Mouse (Mus musculus) spleen, postnatal 4 days (tissue): ENCODE results near the gene Apoa4.
A peak's percentile ranks its signal among the peaks of the same experiment; 100 is the strongest.

Experiments used
- DNase-seq, 2 experiments: peaks; one replicate each; pipeline ENCODE4 v3.0.0; 2022; ENCODE audit warnings: low spot score in 2 of 2

Gene Apoa4

DNA sequence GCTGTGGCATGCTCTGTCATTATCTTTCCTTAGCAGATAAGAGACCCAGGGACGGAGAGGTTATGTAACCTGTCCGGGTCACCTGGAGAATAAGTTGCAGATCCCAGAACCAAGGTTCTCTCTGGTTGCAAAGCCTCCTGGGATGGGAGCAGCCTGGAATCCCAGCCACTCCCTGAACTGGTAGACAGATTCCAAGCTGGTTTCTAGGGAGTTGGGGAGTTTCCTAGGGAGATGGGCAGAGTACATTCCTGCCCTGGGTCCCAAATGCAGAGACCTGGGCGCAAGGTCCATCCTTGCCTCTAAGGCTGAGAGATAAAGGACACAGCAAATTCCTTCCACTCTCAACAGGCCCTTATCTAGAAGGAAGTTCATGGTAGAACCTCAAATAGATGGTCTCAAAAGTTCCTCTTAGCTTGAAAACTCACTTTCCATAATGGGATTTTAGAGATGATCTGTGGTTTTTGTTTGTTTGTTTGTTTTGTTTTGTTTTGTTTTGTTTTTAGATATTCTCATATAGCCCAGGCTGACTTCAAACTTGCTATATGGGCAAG lies 13.4 kb upstream of the Apoa4 start:
- no peak for DNase-seq

DNA sequence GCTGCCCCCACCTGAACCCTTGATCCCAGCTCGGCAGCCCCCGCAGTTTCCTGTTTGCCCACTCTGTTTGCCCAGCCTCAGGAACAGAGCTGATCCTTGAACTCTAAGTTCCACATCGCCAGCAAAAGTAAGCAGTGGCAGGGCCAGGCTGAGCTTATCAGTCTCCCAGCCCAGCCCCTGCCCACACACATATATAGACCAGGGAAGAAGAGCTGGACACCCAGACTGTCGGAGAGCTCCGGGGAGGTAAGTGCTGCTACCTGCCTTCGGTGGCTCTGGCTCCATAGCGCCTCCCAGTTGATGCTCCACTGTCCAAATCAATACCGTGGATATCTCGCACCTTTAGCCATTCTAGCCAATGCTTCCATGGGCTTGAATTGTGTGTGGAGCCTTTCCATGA lies 12.0 kb upstream of the Apoa4 start, which contains the start of gene Apoa1:
Gene Apoa1 (plus strand): TSS at position 90 of the 400 bp plus-strand sequence.
- no peak for DNase-seq

DNA sequence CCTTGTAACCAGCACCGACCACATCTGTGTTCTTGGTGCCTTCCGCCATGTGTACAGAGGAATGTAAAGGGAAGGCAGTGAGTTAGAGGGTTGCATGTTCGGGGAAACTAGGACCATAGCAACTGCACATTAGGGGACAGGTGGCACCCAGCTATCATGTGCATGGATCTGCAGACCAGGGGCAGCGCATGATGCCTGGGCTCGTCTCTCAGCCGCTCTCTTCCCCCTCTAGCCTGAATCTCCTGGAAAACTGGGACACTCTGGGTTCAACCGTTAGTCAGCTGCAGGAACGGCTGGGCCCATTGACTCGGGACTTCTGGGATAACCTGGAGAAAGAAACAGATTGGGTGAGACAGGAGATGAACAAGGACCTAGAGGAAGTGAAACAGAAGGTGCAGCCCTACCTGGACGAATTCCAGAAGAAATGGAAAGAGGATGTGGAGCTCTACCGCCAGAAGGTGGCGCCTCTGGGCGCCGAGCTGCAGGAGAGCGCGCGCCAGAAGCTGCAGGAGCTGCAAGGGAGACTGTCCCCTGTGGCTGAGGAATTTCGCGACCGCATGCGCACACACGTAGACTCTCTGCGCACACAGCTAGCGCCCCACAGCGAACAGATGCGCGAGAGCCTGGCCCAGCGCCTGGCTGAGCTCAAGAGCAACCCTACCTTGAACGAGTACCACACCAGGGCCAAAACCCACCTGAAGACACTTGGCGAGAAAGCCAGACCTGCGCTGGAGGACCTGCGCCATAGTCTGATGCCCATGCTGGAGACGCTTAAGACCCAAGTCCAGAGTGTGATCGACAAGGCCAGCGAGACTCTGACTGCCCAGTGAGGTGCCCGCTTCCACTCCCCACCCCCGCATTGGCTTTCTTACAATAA lies 10.7 kb upstream of the Apoa4 start:
- DNase-seq = peak; percentile 51 to 71

DNA sequence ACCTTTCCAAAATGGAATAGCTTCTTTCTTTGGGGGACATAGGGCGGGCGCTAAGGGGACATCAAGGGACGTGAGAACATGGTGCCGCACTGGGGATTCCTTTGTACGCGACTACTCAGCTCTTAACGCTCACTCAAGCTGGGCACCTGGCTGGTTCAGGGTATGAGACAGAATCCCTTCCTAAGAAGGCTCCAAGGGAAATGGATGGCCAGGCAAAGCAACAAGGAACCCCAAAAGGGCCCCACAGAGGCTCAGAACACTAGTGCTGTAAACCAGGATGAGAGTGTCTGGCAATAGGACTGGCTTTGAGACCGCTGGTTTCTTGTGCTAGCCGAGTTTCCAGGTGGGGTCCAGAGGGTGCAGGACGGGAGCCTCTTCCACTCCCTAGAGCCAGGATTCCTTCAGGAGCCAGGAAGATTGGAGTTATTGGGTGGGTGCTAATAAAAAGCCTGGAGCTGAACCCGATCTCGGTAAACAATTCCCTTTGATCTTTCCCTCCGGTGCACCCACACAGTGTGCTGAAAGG lies 10.0 kb upstream of the Apoa4 start:
- DNase-seq = no peak

DNA sequence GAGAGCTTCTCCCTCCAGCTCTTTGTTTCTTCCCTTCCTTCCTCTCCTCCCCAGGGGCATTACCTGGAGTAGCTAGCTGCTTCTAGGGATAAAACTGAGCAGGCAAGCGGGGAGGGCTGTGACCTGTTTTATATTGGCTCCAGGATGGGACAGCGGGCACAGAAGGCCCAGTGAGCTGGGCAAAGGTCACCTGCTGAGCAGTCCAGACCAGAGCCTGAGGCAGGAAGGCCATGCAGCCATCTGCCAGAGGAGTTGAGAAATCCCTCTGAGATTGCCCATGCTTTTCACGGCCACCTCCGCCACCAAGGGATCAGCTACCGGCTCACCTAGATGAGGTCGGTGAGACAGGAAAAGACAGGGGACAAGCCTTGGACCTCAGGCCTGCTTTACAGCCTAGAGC lies 5.3 kb upstream of the Apoa4 start:
- no peak for DNase-seq

DNA sequence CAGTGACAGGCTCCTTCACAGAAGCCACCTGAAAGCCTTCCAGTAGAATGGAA lies 5.1 kb upstream of the Apoa4 start, which contains the start of gene Apoc3:
Gene Apoc3 (minus strand): TSS at position 41 of the 53 bp plus-strand sequence.
- DNase-seq = no peak

DNA sequence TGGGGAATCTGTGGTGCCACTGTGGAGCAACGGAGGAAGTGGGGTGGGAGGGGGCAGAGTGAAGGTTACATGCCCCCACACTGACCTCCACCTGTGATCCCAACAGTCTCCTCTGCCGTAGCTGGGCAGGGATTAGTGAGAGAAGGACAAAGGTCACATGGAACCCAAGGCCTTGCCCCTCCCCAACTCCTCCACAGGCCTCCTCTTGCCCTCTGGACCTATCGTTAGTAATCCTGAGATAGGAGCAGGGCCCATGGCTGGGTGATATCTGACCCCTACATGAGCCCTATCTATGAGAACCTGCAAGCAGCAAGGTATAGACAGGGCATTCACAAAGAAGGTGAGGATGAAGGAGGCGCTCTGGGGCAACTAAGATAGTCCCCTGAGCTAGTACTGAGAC lies 4.8 kb upstream of the Apoa4 start:
- no peak for DNase-seq

DNA sequence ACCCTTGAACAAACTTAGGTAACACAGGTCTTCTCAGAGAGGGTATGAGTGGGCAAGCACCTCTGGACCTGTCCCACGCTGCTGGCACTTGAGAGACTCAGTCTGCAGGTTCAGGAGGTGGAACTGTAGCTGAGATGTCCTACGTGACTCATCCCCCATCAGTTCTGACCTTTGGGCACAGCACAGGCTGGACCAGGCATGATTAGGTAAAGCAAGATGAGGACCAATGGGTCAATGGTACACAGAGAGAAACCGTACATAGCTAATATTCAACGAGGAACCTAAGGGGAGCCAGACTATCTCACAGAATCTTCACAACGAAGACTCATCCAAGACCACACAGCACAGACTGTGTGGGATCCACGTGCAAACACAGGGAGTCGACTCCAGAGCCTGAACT lies 1.6 kb upstream of the Apoa4 start:
- DNase-seq = no peak

DNA sequence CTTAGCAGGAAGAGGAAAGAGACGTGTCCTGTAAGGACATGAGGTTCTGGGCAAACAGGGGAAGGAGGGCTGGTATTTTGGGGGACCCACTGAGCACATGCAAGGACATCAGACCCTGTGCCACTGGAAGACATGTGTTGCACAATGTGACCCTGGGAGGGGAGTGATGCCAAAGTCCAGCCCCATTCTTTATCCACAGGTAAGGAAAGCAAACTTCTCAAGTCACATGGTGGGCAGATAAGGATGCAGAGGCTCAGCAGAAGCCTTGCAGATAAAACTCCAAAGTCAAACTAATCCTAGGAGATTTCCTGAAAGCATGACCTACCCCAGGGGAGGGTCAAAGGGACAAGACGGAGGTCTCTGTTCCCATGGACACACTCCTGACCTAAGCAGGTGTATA lies 1.3 kb downstream of the Apoa4 start:
- DNase-seq = no peak

DNA sequence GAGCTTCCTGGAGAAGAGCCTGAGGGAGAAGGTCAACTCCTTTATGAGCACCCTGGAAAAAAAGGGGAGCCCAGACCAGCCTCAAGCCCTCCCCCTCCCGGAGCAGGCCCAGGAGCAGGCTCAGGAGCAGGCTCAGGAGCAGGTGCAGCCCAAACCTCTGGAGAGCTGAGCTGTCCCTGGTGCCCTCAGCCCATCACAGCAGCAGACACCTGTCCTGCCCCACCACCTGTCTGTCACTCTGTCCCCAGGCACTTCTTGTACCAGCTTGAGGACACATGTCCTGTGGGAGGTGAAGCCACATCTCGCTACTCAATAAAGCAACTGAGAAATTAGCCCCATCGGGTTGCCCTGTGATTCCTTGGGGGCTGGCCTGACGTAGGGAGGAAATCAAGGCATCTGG lies 2.6 kb downstream of the Apoa4 start:
- no peak for DNase-seq

DNA sequence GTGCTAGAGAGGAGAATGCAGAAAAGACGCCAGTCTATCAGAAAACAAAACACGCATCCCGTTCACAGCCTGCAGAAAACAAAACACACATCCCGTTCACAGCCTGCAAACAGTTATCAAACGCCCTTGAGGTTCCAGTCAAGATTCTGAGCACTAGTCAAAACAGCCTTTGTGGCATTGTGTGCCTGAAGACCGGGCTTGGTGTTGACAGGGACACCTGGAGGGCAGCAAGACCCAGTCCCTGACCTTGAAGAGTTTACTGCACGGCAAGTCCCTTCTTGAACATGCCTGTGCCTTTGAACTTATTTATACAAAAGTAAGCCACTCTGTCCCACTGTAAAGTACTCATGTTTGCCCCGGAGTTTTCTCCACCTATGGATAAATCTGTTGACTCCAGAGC lies 3.1 kb downstream of the Apoa4 start:
- no peak for DNase-seq

DNA sequence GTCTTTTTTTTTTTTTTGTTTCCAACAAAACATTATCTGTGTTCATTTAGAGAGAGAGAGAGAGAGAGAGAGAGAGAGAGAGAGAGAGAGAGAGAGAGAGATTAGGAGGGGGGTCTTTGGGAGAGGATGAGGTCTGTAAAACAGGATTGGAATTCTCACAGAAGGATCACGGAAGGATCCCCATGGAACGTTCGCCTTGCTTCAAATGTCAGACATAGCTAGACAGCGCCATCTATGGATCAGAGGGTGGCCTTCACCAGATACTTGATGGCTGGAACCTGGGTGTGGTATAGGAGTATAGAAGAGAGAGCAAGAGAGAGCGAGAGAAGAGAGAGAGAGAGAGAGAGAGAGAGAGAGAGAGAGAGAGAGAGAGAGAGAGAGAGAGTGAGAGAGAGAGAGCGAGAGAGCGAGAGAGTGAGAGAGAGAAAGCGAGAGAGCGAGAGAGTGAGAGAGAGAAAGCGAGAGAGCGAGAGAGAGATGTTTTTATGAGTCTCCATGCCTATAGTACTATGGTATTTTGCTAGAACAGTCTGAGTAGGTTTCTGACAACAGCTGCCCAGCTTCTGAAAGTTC lies 6.3 kb downstream of the Apoa4 start:
- DNase-seq = no peak

DNA sequence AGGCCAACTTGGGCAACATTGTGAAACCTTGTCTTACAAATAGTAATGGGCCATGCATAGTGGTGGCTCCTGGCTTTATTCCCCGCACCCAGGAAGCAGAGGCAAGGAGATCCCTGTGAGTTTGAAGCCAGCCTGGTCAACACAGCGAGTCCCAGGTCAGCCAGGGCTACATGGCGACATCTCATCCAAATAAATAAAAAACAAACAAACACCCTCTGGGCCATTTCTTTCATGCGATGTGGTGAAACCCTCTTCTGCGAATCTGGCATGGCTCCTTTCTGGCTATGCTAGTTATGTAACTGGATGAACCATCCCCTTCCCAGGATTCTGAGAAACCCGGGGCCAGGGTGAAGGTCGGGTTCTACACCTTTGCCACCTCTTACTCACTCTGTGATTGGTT lies 15.7 kb downstream of the Apoa4 start:
- no peak for DNase-seq

DNA sequence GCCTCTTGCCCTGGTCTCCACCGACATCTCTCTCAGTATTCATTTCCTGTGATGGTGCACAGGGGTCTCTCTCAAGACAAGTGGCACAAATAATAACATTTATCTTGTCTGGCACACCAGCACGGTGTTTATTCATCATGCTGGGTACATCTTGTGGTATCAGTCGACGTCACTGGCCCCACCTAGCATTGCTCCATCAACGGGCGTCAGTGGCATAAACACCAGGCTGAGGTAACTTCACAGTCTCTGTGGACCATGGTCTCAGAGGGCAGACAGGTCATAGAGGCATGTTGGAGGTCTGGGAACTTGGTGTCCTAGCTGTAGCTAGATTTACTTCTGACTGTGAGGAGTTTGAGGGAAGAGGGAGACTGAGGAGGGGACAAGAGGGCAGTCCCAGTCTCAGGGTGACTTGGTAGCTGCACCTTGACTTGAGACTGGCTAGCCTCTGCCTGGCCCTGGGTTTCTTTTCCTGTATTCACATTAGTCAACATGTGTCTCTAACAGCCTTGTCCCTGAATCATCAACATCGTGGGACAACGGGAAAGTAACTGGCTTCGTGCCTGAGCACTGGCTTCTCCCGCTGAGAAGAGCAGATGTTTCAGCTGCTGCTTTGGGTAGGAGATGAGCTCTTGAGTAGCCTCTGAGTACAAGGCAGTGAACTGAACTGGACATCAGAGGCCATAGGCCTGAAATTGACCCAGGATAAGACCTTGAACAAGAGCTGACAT lies 16.3 kb downstream of the Apoa4 start:
- no peak for DNase-seq

DNA sequence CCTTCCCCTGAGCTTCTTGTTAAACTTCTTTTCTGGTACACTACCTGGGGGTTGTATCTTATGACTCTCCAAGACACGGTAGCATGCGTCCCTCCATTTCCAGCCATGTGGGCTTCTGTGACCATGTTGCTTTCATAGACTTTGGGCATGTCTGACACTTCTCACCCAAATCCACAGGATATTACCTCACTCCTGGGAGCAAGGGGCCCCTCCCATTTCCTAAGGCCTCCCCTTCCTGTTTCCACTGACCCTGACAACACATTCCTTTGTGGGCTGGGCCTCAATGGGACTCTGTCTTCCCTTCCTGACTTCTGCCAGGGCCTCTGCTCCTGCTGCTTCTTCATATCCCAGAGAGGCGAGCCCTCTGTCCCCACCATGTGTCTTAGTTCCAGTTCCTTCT lies 17.1 kb downstream of the Apoa4 start:
- DNase-seq = no peak

DNA sequence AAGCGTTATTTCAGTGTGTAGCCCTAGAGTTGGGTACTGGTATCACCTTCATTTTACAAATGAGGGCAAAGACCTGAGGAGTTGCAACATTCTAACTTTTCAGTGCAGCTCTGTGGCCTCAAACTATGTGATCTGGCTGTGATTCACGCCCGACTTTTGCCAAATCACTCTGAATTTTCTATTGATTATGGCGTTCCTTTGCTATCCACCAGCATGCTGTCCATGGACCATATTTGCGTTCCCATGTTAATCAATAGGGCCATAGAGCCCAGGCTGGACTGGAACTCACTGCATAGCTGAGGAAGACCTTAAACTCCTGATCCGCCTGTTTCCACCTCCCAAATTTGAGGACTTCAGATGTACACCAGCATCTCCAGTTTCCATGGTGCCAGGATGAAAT lies 18.6 kb downstream of the Apoa4 start:
- no peak for DNase-seq

DNA sequence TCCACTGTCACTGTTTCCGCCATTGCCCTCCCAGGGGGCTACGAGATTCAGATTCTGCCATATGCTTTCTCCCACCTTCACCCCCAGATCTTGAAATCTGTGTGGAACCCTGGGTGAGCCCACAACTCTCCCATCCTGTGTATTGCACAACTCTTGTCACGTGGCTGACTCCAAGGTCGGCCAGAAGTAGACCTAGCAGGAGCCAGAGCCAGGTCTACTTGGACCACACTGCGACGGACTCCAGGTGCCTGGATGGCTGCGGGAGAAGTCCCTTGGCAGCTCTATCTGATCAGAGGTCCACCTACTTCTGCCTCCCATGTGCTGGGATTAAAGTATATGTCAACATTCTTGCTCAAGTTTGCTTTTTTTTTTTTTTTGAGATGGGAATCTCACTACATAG lies 20.6 kb downstream of the Apoa4 start:
- no peak for DNase-seq

DNA sequence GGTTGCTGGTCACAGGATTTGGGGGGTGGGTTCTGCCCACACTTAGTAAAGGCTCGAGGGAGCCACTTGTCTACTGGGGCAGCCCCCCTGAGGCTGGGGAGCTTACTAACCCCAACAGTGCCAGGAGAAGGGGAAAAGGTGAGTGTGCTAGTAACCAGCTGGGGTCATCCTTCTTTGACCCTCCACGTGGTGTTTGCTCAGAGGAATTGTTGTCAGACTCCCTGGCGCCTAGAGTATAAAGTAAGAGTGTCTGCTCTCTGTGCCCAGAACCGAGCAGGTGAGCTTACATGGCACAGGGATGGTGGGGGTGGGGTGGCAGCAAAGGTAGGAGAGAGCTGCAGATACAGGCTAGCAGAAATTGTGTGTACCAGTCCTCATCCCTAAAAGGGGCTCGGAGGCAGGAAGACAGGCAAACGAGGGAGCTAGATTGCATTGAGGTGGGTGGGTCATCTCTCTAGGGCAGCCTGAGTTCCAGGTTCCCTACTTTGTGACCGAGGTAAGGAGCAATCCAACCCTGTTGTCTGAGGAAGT lies 27.9 kb downstream of the Apoa4 start, which contains the start of gene Apoa5:
Gene Apoa5 (plus strand): TSS at position 291 of the 531 bp plus-strand sequence.
- no peak for DNase-seq

DNA sequence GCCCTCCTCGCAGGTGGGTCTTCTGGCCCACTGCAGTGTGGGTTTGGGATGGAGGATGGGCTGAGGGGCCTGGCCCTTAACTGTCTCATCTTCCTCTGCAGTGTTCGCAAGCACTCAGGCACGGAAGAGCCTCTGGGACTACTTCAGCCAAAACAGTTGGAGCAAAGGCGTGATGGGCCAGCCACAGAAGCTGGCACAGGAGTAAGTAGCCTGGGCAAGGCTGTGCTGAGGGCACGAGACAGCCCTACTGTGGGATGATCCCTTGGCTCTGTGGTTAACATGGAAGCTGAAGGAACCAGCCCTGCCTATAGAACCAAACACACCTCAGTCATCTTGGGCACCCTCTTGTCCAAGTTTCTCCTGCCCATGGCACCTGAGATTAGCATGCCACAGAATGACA lies 28.6 kb downstream of the Apoa4 start:
- DNase-seq = no peak

DNA sequence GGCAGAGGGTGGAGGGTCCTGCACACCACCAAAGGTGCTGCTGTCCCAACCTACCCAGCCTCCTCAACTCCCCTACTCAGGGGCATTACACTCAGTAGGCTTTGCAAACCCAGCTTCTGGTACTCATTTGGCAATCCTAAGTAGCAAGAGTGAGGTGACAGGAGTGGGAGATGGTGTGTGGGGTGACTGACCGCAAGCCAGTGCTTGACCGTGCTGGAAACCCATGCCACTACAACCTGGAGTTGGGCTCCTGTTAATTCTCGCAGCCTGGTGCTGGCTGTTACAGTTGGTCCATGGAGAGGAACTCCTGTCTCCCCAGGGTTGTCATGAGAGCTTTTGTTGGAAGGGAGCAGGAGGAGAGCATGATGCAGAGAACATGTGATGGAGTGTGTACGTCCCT lies 30.3 kb downstream of the Apoa4 start:
- DNase-seq = no peak

DNA sequence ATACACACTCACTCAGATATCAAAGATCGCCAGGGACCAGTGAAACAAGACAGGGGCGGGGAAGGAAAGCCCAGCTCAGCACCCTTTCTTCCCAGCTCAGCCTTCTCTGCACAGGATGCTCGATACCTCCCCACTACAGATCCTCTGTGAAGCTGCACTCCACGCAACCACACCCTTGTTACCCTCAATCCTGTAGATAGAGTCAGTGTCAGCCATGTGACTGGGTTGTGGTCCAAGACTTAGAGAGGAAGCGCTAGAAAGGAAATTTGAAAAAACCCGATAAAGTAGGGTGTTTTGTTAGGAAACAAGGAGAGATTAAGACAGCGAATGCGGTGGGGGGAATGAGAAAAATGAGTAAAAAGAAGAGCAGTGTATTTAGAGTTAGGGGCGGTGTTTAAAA lies 31.6 kb downstream of the Apoa4 start:
- no peak for DNase-seq

DNA sequence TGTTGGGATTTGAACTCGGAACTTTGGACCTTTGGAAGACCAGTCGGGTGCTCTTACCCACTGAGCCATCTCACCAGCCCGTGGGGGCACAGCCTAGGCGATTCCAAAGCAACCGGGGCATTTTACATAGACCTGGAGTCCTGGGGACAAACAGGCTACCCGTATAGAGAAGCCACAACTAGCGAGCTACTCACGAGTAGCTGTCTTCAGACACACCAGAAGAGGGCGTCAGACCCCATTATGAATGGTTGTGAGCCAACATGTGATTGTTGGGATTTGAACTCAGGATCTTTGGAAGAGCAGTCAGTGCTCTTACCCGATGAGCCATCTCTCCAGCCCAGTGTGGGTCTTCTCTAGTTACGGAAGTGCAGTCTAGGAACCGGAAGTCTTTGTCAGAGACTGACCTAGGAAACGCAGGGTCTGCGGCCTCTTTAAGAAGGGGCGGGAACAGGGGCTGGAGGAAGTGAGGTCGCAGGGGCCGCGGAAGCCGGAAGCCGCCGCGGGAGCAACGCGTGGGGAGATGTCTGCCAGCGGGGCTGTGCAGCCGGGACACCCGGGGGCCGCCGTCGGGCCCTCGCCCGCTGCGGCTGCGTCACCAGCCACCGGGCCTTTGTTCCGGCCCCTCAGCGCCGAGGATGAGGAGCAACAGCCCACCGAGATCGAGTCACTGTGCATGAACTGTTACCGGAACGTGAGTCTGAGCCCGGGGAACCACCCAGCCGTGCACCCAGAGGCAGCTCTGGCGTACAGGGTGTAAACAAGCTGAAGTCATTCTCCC lies 32.4 kb downstream of the Apoa4 start, which contains the start of gene Zpr1:
Gene Zpr1 (plus strand): TSS at position 388 of the 778 bp plus-strand sequence.
- DNase-seq = peak; percentile 82 to 91
